Mouse (Mus musculus) heart, adult 2 months (tissue): ENCODE measurements around the gene Ndufs1. TPM values are rescaled to one million over a fixed set of nuclear protein-coding genes. Genes with fewer than 3 reads are reported as not detected.

Experiments used
- DNase-seq, 2 experiments: peaks; one replicate each; pipeline ENCODE4 v3.0.0; 2021
- H3K27ac ChIP-seq: fragments of 200-600 bp; 2 replicates; pipeline ENCODE4 v1.8.1; 2022
- H3K27me3 ChIP-seq: fragments of 200-500 bp; 2 replicates; pipeline ENCODE4 v1.6.1; 2012; ENCODE audit warnings: mild to moderate bottlenecking, low read length, inconsistent platforms, mixed read lengths; ENCODE audit not compliant: control insufficient read depth, insufficient read depth
- H3K36me3 ChIP-seq: fragments of 200-500 bp; 2 replicates; pipeline ENCODE4 v1.6.1; 2012; ENCODE audit warnings: low read length, inconsistent platforms; ENCODE audit not compliant: control insufficient read depth, insufficient read depth
- H3K4me1 ChIP-seq: fragments of 200-500 bp; 2 replicates; pipeline ENCODE4 v1.6.1; 2011; ENCODE audit warnings: low read length; ENCODE audit not compliant: control insufficient read depth, insufficient read depth
- H3K4me3 ChIP-seq: fragments of 200-600 bp; 2 replicates; pipeline ENCODE4 v1.8.1; 2022
- H3K79me2 ChIP-seq: fragments of 200-500 bp; replicated peaks from 2 replicates; pipeline ENCODE4 v1.6.1; 2012; ENCODE audit warnings: mild to moderate bottlenecking, inconsistent platforms, low read length, moderate library complexity, mixed read lengths; ENCODE audit not compliant: control insufficient read depth, insufficient read depth
- H3K9ac ChIP-seq: fragments of 200-500 bp; 2 replicates; pipeline ENCODE4 v1.6.1; 2012; ENCODE audit warnings: low read depth, mild to moderate bottlenecking, control low read depth, inconsistent platforms, low read length, mixed read lengths
- CTCF ChIP-seq: fragments of 200-600 bp; IDR thresholded peaks from 2 replicates; pipeline ENCODE4 v1.8.1; 2022; ENCODE audit warnings: antibody characterized with exemption, mild to moderate bottlenecking, moderate library complexity
- EP300 ChIP-seq: fragments of 200-500 bp; IDR thresholded peaks from 2 replicates; pipeline ENCODE4 v1.6.1; 2011; ENCODE audit warnings: low read depth, low read length, control low read depth; ENCODE audit not compliant: insufficient read depth
- POLR2A ChIP-seq: fragments of 200-500 bp; IDR thresholded peaks from 2 replicates; pipeline ENCODE4 v1.6.1; 2011; ENCODE audit warnings: mild to moderate bottlenecking, low read depth, low read length, control low read depth; ENCODE audit not compliant: insufficient read depth
- WGBS: fragments of 180-500 bp; shearing (Covaris S2); methylation state at CpG from one replicate; pipeline ENCODE4 v1.1.7; 2018; 5-methylcytosine and 5-hydroxymethylcytosine counted together
- intact Hi-C: fragments of 180-260 bp; cut with DNase I; formaldehyde crosslinking; loops from one replicate; pipeline ENCODE4 v1.15.1; 2025
- polyA plus RNA-seq: library from polyadenylated mRNA; depleted of rRNA; stranded (reverse); fragments of >200 nt; gene quantifications from 2 replicates; pipeline ENCODE4 v1.2.3, GENCODE M21; 2012
- total RNA-seq, 2 experiments: library from RNA; stranded (reverse); gene quantifications; 2 replicates each; pipeline ENCODE4 v1.2.3; 2021

Ndufs1 gene
- total and polyA plus RNA-seq, 3 experiments = 295 to 840 (median 746) TPM

DNA sequence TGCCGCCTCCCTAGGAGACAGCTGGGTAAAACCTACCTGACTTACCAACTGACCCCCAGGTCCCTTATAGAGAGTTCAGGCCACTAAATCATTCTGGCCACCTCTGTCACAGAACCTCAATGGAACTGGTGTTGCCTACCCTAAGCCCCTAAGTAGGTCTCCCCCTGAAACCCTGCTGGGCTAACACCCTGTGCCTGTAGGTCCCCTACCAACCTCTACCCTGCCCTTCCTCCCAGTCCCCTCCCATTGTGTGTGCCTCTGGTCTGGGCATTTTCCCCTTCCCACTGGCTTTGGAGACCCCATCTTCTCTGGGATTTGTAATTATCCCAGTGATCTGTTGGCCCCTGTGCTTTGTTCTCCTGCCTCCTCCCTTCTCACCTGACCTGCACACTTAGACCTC is 26.8 kb upstream of the Ndufs1 start:
- intact Hi-C loops = no loop called here
- Histone ChIP-seq H3K4me1 (no peaks in the 10 kb centered on the region), H3K27ac (no peak overlapping the region), H3K27me3 (no peaks in the 10 kb centered on the region), H3K4me3 (no peak overlapping the region), H3K36me3 (no peaks in the 10 kb centered on the region), H3K9ac (no peak overlapping the region), H3K79me2 (no peaks in the 10 kb centered on the region)
- TF ChIP-seq CTCF (no peak), POLR2A (no peak), EP300 (no peak)
- DNase-seq = no peak
- WGBS = 92% methylated on average over 1 of the region's 1 CpGs

DNA sequence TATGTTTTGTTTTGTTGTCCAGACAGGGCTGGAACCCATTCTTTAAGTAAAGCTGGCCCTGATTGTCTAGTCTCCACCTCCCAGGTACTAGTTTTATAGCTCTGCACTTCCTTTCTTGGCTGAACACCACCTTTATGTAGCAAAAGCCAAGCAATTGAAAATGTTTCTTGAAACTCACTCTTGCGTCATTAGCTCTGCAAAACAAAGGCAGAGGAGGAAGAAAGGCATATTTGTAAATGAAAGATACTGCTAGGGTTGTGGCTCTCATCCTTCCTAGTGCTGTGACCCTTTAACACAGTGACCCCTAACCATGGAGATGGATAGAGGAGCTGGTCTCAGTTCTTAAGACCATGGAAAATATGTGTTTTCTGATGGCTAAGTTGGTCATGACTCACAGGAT is 25.0 kb upstream of the Ndufs1 start:
- DNase-seq = no peak
- no peak overlapping the region for H3K9ac ChIP-seq
- no peaks in the 10 kb centered on the region for H3K4me1 ChIP-seq
- H3K4me3 ChIP-seq = no peak overlapping the region
- H3K27me3 ChIP-seq = no peaks in the 10 kb centered on the region
- intact Hi-C loops = no loop called here
- WGBS = 79% methylated on average over 1 of the region's 1 CpGs
- no peak overlapping the region for H3K27ac ChIP-seq
- no peak for TF ChIP-seq CTCF
- no peak for TF ChIP-seq POLR2A
- no peak for TF ChIP-seq EP300
- no peaks in the 10 kb centered on the region for H3K79me2 ChIP-seq
- H3K36me3 ChIP-seq = no peaks in the 10 kb centered on the region

DNA sequence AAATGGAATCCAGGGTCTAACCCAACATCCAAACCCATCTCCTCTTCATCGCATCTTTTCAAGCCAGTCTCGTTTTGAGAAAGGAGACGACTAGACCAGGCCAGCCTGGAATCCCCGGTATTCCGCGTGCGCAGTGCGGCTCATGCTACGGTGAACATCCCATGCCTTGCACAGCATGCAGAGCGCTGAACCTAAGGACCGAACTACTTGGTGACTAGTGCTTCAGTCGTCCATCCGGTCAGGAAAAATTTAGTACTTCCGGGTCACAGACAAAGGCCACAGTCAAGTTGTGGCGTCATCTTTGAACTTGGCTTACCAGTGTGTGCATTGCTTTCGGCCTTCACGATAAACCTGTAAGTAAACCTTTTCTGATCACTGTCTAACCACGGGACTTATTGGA is 23.7 kb upstream of the Ndufs1 start:
- no peaks in the 10 kb centered on the region for H3K79me2 ChIP-seq
- H3K4me1 ChIP-seq = no peaks in the 10 kb centered on the region
- intact Hi-C loops = no loop called here
- no peak for DNase-seq
- no peak overlapping the region for H3K27ac ChIP-seq
- H3K36me3 ChIP-seq = no peaks in the 10 kb centered on the region
- TF ChIP-seq POLR2A = no peak
- TF ChIP-seq CTCF = no peak
- no peak for TF ChIP-seq EP300
- H3K27me3 ChIP-seq = no peaks in the 10 kb centered on the region
- no peak overlapping the region for H3K4me3 ChIP-seq
- WGBS = 91% methylated on average over 18 of the region's 18 CpGs
- H3K9ac ChIP-seq = no peak overlapping the region

DNA sequence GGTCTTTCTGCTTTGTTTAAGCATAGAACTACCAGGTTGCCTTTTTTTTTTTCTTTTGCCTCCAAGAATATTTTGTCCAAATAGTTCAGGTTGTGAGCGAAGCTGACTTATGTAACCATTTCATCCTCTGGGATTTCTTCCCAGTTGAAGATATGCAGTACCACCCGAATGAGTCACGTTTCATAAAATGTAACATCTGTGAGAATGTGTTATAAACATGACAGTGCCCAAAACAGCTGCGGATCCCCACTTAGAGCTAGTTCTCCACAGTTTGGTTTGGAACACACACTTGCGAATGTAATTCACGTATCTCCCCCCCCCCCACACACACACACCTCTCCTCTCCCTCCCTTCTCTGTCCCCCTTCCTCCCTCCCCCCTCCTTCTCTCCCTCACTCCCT is 22.8 kb upstream of the Ndufs1 start:
- no peaks in the 10 kb centered on the region for H3K4me1 ChIP-seq
- H3K9ac ChIP-seq = no peak overlapping the region
- intact Hi-C loops = no loop called here
- DNase-seq = no peak
- no peak overlapping the region for H3K27ac ChIP-seq
- WGBS = 75% methylated on average over 6 of the region's 6 CpGs
- H3K4me3 ChIP-seq = no peak overlapping the region
- H3K27me3 ChIP-seq = no peaks in the 10 kb centered on the region
- TF ChIP-seq EP300 (no peak), POLR2A (no peak), CTCF (no peak)
- H3K79me2 ChIP-seq = no peaks in the 10 kb centered on the region
- no peaks in the 10 kb centered on the region for H3K36me3 ChIP-seq

DNA sequence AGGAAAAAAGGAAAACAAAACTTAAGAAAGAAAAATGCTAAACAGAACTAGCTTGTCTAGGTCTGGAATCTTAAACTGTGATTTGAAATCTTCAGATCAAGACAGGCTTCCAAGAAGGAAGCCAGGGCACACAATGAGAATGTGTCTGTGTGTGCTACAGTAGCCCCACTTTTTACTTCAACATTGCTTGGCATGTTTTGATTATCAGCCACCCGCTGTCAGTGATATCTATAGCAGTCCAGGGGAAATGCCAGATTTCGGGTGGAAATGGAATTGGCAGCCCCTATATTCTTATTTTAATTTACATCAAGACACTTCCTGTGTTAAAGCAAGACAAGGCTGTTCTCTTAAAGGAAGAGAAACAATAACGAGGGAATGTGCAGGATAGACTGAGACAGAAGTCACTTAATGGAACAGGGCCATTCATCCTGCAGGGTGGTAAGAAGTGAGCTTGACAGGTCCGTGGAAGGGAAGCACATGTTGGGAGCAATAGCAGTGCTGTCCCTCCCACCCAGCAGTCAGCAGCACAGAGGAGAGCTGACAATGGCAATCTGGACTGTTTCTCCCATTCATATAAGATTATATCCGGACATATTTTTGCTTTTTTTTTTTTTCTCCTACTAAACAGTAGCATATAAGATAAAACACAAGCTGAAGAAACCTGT is 19.3 kb upstream of the Ndufs1 start:
- H3K4me3 ChIP-seq = no peak overlapping the region
- 24% methylated on average over 5 of the region's 5 CpGs for WGBS

DNA sequence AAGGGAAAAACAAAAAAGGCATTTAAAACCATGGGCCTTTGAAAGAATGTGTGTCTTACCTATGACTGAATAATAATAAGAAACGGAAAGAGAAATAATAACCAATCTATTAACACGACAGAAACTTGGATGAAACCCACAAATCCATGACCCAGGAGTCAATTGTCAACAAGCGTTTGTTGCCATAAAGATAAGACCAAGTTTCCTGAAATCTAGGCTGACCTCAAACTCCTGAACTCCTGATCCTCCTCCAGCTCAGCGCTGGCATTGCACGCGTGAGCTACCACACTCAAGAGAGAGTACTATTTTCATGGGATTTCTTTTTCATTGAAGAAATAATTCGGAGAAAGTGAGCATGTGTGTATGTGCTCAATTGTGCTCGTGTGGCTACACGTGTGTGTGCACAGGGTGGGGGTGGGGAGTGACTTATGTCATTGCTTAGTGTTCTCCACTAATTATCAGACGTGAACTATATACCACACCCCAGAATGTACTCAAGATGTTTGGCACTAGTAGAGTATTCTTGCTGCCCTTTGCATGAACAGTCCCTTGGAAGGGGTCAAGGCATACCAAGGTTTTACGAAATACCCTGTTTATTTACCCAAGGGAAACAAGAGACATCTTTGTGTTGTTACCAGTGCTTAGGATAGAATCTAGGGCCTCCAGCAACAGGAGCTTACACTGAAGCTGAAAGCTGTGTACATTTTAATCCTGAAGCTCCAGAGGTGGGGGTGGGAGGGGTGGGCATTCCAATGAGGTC is 15.9 kb upstream of the Ndufs1 start:
- 59% methylated on average over 11 of the region's 11 CpGs for WGBS
- no peaks in the 10 kb centered on the region for H3K36me3 ChIP-seq
- no peak for DNase-seq
- H3K4me3 ChIP-seq = no peak overlapping the region
- H3K79me2 ChIP-seq = no peaks in the 10 kb centered on the region
- H3K27me3 ChIP-seq = no peaks in the 10 kb centered on the region
- intact Hi-C loops = no loop called here
- no peak overlapping the region for H3K27ac ChIP-seq
- H3K4me1 ChIP-seq = peaks cover 2% of the 10 kb centered on the region; the same call in 1 of the 2 replicates
- H3K9ac ChIP-seq = no peak overlapping the region
- TF ChIP-seq CTCF = no peak
- no peak for TF ChIP-seq EP300
- no peak for TF ChIP-seq POLR2A

More for the DNA sequence above, 19.3 kb upstream of the Ndufs1 start:
- intact Hi-C loops = no loop called here
- Histone ChIP-seq H3K79me2 (no peaks in the 10 kb centered on the region), H3K27me3 (no peaks in the 10 kb centered on the region), H3K9ac (no peak overlapping the region), H3K36me3 (no peaks in the 10 kb centered on the region), H3K27ac (no peak overlapping the region), H3K4me1 (no peaks in the 10 kb centered on the region)
- no peak for DNase-seq
- TF ChIP-seq CTCF = no peak
- TF ChIP-seq EP300 = no peak
- no peak for TF ChIP-seq POLR2A
